Mouse (Mus musculus) fat pad, adult 2 months (tissue): ENCODE measurements around the gene Ccne1.

ENCODE experiments used
- DNase-seq: peaks from one replicate; pipeline ENCODE4 v3.0.0-alpha.2; 2011; ENCODE audit warnings: low read depth, low spot score; ENCODE audit errors: extremely low read depth

The Ccne1 gene

GRCm38 (mm10) chr7:38055996-38056395 is 51.3 kb downstream of the Ccne1 start:
- no peak for DNase-seq

- DNase-seq, result no peak
Measured at GRCm38 (mm10) chr7:38054246-38054645, 53.1 kb downstream of the Ccne1 start.
